Mouse (Mus musculus) erythroid progenitor cell, adult 5-6 weeks (primary cell): ENCODE data around the gene Josd2. TPM values are rescaled to one million over a fixed set of nuclear protein-coding genes. Genes with fewer than 3 reads are reported as not detected.

Experiments
- ATAC-seq: replicated peaks from 2 replicates; pipeline ENCODE4 v1.8.0; 2016; ENCODE audit warnings: moderate number of reproducible peaks, mild to moderate bottlenecking, moderate TSS enrichment, inconsistent platforms; ENCODE audit not compliant: poor library complexity, low FRiP score, severe bottlenecking
- total RNA-seq, 2 experiments: library from RNA; stranded (forward) in 1 of 2; stranded (reverse) in 1 of 2; fragments of 150-400 nt in 1 of 2; fragments of 186-747, 209-891 nt in 1 of 2; gene quantifications; 2 replicates each; pipeline versions ENCODE4 v1.2.3 to v1.2.4; 2015 to 2017; ENCODE audit warnings: low replicate concordance in 2 of 2

The Josd2 gene
- total RNA-seq, 2 experiments from 2014 or later = 122 to 183 TPM

DNA sequence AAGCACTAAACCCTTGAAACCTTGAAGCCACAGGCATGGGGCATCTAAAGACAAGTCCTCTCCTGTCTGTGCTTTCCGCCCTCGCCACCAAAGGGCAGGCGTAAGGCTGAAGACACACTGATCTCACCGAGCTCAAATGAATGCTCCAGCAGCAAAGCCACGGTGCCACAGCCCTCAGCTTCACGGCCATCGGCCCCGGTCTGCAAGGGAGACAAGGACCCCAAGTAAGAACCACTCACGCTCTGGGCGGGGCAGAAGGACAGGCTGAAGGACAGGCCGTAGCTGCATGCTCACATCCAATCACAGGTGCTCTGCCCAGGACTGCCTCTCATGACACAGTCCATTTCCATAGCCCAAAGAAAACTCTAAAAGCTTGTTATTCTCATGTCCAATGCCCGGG is 26.9 kb downstream of the Josd2 start:
- ATAC-seq = no peak

DNA sequence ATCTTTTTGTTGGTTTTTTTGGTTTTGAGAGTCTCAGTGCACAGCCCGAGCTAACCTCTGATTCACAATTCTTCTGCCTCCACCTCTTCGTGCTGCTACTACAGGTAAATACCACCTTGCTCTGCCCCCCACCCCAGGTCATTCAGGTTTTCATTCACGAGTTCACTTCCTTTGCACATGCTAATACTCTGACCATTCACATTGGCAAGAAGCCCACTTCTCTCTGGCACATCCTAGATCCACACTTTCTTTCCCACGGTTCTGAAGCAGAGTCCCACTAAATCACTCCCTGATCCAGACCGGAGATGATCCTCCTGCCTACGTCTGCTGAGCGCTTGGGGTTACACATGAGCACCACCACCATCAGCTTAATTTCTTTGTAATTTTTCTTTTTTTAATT is 27.3 kb downstream of the Josd2 start:
- ATAC-seq = no peak

DNA sequence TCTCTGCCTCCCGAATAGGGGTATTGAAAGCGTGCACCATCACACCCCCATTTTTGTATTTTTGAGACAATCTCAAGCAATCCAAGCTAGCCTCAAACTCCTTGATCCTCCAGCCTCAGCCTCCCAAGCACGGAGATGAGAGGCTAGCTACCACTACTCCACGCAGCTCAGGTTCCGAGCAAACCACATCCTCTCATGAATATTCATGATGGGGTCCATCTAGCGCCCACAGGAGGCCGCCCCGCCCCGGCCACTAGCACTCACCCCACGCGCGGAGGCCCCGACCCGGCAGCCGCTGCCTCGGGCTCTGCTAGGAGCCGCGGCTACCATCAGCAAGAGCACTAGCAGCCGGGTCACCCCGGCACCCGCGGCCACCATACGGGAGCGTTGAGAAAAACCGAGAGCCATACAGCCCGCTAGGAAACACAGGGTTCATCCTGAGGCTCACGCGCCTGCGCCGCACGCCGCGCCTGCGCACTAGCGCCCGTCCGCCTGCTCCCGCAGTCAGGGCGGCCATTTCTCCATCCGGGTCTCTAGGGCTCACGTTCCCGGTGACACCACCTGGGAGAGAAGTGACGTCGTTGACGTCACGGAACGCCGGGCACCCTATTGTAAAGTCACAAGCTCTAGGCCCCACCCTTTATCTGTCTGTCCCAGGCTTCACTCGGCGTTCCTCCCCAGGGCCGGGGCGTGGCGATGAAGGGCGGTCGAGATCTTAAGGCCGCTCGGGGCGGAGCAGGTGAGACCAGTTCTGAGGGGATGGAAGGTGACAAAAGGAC is 28.4 kb downstream of the Josd2 start, which contains the start of the genes Emc10 and Fam71e1:
TSS of gene Emc10 (minus strand) at position 538 of the 779 bp plus-strand sequence.
TSS of gene Fam71e1 (plus strand) at position 590 of the 779 bp plus-strand sequence.
- ATAC-seq = peak; percentile 88

DNA sequence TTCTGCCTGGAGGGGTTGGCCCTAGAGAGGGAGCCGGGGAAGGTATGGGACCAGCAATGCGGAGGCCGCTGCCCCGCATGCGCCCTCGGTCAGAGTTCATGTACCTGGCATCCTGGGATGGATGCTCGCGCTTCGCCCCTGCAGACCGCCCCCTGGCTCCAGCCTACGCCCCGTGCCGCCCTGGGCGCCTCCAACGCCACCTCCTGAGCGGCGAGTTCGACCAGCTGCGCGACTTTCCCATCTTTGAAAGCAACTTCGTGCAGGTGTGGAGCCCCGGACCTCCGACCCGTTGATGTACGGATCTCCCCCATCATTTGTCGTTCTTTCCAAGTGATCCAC is 29.0 kb downstream of the Josd2 start:
- peak; percentile 69 for ATAC-seq

DNA sequence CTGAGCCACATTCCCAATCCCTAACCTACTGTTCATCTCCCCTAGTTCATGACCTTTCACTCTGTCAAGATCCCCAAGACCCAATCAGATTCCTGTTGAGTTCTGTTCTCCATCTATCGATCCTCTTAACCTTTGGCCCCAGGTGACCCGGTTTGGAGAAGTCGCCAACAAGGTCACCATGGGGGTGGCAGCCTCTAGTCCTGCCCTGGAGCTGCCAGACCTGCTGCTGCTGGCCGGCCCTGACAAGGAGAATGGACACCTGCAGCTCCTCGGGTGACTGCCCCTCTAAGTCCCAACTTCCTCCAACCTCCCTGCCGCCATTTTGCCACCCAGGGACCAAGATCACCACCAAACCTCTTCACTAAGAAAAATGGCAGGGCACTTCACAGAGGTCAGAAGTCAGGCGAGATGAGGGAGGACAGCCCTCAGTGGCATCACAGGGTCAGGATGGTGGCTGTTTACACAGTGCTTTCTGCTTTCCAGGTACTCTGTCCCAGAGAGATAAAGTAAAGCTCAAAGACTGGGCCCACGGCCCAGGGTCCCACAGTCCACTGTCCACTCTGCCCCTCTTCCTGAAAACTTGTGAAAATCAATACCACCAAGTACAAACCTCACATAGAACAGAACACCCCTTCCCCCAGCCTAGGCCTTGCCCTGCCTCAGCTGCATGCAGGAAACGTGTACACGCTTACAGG is 29.7 kb downstream of the Josd2 start:
- ATAC-seq = no peak

DNA sequence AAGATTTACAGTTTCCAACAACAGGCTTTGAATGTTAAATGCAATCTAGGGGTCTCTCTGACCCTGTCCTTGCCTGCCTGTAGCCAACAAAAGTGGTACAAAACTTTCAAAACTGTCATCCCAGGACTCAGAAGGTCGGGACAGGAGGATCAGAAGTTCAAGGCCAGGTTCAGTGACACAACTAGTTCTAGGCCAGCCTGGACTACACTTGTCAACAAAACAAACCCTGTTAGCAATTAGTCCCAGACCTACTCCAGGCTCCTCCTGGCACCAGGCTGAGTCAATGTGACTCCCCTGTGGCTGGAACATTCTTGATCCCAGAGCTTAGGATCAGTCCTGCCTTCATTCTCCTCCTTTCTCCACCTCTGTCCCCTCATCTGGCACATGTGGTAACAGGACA is 31.1 kb downstream of the Josd2 start:
- no peak for ATAC-seq

DNA sequence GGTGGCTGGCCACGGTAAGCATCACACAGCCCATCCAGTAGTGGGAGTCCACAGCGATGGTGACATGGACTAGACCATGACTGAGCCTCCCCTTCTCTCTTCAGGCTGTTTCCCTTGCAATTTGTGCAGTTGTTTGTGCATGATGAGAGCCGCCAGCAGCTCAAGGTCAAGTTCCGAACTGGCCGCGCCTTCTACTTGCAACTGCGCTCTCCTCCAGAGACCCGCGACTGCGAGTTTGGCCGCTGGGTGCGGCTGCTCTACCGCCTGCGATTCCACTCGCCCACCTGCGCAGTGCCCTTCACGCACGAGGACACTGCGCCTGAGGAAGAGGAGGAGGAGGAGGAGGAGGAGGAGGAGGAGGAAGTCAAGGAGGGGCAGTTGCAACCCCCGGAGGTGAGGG is 32.3 kb downstream of the Josd2 start:
- ATAC-seq = no peak

DNA sequence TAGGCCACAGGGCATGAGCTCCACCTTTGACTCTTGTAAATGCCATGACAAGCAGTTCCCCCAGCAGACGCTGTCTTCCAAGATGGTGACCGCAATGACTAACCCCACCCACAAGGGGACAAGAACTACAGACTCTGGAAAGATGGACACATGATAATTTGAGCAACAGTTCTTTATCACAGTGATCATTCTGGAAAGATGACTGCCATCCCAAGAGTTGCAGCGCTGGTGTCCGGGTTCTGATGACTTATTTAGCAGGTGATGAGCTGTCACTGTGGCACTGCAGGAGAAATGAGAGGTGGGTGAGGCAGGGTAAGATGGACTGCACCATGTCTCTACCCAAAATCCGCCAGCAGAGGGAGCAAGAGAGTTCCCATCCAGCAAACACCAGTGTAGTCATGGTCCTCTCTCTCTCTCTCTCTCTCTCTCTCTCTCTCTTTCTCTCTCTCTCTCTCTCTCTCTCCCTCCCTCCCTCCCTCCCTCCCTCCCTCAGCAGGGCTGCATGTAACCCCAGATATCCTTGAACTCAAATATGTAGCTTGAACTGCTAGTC is 33.9 kb downstream of the Josd2 start:
- ATAC-seq = 0 out of 2 replicates have a peak, but pooled peaks have one; percentile 43

DNA sequence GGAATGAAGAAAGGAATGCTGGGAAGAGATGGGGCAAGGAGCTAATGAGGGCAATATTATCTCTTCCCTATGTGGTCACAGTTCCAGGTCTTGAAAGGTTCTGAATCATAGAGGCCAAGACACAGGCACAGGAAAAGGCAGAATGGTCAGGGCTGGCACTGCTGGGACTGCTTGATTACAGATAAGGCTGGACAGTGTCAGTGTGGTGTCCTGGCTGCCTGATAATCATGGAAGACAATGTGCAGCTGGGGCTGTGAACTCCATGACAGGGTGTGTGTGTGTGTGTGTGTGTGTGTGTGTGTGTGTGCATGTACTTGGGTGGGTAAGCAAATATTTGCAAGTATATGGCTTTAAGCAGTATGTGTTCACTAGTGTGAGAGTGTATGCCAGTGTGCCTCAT is 39.7 kb downstream of the Josd2 start:
- no peak for ATAC-seq

DNA sequence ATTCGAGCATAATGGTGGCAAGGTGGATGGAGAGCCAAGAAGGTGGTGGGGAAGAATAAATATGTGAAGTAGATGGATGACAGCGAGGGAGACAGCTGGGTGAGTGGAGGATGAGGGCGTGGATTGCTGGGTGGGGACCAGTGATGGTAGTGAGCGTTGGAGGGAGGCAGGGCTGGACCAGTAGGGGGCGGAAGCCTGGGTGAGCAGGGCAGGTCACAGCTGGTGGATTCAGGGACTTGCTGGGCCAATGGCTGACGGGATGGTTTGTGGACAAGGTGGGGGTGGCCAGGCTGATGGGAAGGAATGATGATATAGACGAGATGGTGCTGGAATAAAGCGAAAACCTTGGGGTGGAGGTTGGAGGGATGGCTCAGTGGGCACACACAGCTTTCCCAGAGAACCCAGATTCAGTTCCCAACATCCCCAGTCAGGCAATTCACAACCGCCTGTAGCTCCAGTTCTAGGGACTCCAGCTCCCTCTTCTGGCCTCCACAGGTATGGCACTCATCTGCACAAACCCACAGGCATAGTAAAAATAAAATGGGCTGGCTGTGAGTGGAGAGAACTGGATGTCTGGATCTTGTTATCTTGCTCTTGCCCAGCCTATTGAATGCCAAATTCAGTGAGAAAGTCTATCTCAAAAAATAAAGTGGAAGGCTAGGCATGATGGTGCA is 51.6 kb downstream of the Josd2 start:
- no peak for ATAC-seq

DNA sequence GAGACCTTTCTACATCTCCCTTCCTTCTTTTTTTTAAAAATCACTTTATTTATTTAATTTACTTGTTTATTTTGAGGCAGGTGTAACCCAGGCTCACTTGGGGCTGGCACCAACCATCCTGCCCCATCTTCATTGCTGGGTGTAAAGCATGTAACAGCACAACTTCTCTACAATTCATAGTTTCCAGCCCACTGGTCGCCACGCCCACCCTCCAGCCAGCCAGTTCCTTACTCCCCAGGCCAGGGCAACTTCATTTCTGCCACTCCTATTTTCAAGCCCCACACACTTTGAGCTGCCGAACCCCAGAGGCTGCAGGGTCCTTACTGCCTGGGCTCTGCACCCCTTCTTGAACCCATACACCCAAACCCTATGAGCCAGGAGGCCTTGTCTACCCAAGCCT is 53.2 kb downstream of the Josd2 start:
- no peak for ATAC-seq

Other genes with a start within 250 kb of the Josd2 start
- gene Klk1, start 242.6 kb upstream of the Josd2 start, total RNA-seq (2015; ENCODE audit: low replicate concordance) = not detected in 2 replicates
- gene Klk1, start 242.6 kb upstream of the Josd2 start, total RNA-seq (2017; ENCODE audit: low replicate concordance) = not detected in 2 replicates
- gene Gm36864, start 231.8 kb upstream of the Josd2 start, total RNA-seq (2015; ENCODE audit: low replicate concordance) = not detected in 2 replicates
- gene Gm36864, start 231.8 kb upstream of the Josd2 start, total RNA-seq (2017; ENCODE audit: low replicate concordance) = not detected in 2 replicates
- not detected in 2 replicates for gene 1700028J19Rik, start 221.3 kb upstream of the Josd2 start, total RNA-seq (2015; ENCODE audit: low replicate concordance)
- 0.90 and 2.2 TPM in 2 replicates for gene 1700028J19Rik, start 221.3 kb upstream of the Josd2 start, total RNA-seq (2017; ENCODE audit: low replicate concordance)
- 16.6 and 17.6 TPM in 2 replicates for gene 2410002F23Rik, start 221.3 kb upstream of the Josd2 start, total RNA-seq (2015; ENCODE audit: low replicate concordance)
- 9.2 and 11.4 TPM in 2 replicates for gene 2410002F23Rik, start 221.3 kb upstream of the Josd2 start, total RNA-seq (2017; ENCODE audit: low replicate concordance)
- not detected in 2 replicates for gene Acp4, start 210.6 kb upstream of the Josd2 start, total RNA-seq (2015; ENCODE audit: low replicate concordance)
- gene Acp4, start 210.6 kb upstream of the Josd2 start, total RNA-seq (2017; ENCODE audit: low replicate concordance) = not detected in 2 replicates
- not detected in 2 replicates for gene Gm15517, start 206.5 kb upstream of the Josd2 start, total RNA-seq (2015; ENCODE audit: low replicate concordance)
- not detected in 2 replicates for gene Gm15517, start 206.5 kb upstream of the Josd2 start, total RNA-seq (2017; ENCODE audit: low replicate concordance)
- 2.5 TPM in 1 of 2 replicates, not detected in the other for gene Clec11a, start 161.1 kb upstream of the Josd2 start, total RNA-seq (2015; ENCODE audit: low replicate concordance)
- gene Clec11a, start 161.1 kb upstream of the Josd2 start, total RNA-seq (2017; ENCODE audit: low replicate concordance) = not detected in 2 replicates
- gene Shank1, start 157.7 kb upstream of the Josd2 start, total RNA-seq (2015; ENCODE audit: low replicate concordance) = not detected in 2 replicates
- under 0.01 and 0.23 TPM in 2 replicates for gene Shank1, start 157.7 kb upstream of the Josd2 start, total RNA-seq (2017; ENCODE audit: low replicate concordance)
- gene Syt3, start 83.9 kb upstream of the Josd2 start, total RNA-seq (2015; ENCODE audit: low replicate concordance) = not detected in 2 replicates
- not detected in 2 replicates for gene Syt3, start 83.9 kb upstream of the Josd2 start, total RNA-seq (2017; ENCODE audit: low replicate concordance)
- gene 1700008O03Rik, start 82.2 kb upstream of the Josd2 start, total RNA-seq (2015; ENCODE audit: low replicate concordance) = not detected in 2 replicates
- gene 1700008O03Rik, start 82.2 kb upstream of the Josd2 start, total RNA-seq (2017; ENCODE audit: low replicate concordance) = not detected in 2 replicates
- not detected in 2 replicates for gene Lrrc4b, start 39.0 kb upstream of the Josd2 start, total RNA-seq (2015; ENCODE audit: low replicate concordance)
- gene Lrrc4b, start 39.0 kb upstream of the Josd2 start, total RNA-seq (2017; ENCODE audit: low replicate concordance) = not detected in 2 replicates
- gene Aspdh, start 2.6 kb upstream of the Josd2 start, total RNA-seq (2015; ENCODE audit: low replicate concordance) = not detected in 2 replicates
- gene Aspdh, start 2.6 kb upstream of the Josd2 start, total RNA-seq (2017; ENCODE audit: low replicate concordance) = 1.4 TPM in 1 of 2 replicates, not detected in the other
- gene Emc10, start 28.5 kb downstream of the Josd2 start, total RNA-seq (2015; ENCODE audit: low replicate concordance) = 81.7 and 90.1 TPM in 2 replicates
- gene Emc10, start 28.5 kb downstream of the Josd2 start, total RNA-seq (2017; ENCODE audit: low replicate concordance) = 43.7 and 56.1 TPM in 2 replicates
- not detected in 2 replicates for gene Fam71e1, start 28.6 kb downstream of the Josd2 start, total RNA-seq (2015; ENCODE audit: low replicate concordance)
- not detected in 2 replicates for gene Fam71e1, start 28.6 kb downstream of the Josd2 start, total RNA-seq (2017; ENCODE audit: low replicate concordance)
- 1.3 TPM in 1 of 2 replicates, not detected in the other for gene Mybpc2, start 56.7 kb downstream of the Josd2 start, total RNA-seq (2015; ENCODE audit: low replicate concordance)
- gene Mybpc2, start 56.7 kb downstream of the Josd2 start, total RNA-seq (2017; ENCODE audit: low replicate concordance) = not detected in 2 replicates
- gene Spib, start 64.1 kb downstream of the Josd2 start, total RNA-seq (2015; ENCODE audit: low replicate concordance) = 24.3 and 27.0 TPM in 2 replicates
- 15.3 and 17.3 TPM in 2 replicates for gene Spib, start 64.1 kb downstream of the Josd2 start, total RNA-seq (2017; ENCODE audit: low replicate concordance)
- 62.9 and 75.7 TPM in 2 replicates for gene Pold1, start 80.9 kb downstream of the Josd2 start, total RNA-seq (2015; ENCODE audit: low replicate concordance)
- gene Pold1, start 80.9 kb downstream of the Josd2 start, total RNA-seq (2017; ENCODE audit: low replicate concordance) = 39.6 and 53.8 TPM in 2 replicates
- gene Nr1h2, start 86.0 kb downstream of the Josd2 start, total RNA-seq (2015; ENCODE audit: low replicate concordance) = 57.3 and 105 TPM in 2 replicates
- 59.3 and 81.4 TPM in 2 replicates for gene Nr1h2, start 86.0 kb downstream of the Josd2 start, total RNA-seq (2017; ENCODE audit: low replicate concordance)
- gene Napsa, start 104.4 kb downstream of the Josd2 start, total RNA-seq (2015; ENCODE audit: low replicate concordance) = 55.5 and 84.3 TPM in 2 replicates
- gene Napsa, start 104.4 kb downstream of the Josd2 start, total RNA-seq (2017; ENCODE audit: low replicate concordance) = 12.2 and 12.7 TPM in 2 replicates
- not detected in 2 replicates for gene Kcnc3, start 122.7 kb downstream of the Josd2 start, total RNA-seq (2015; ENCODE audit: low replicate concordance)
- not detected in 2 replicates for gene Kcnc3, start 122.7 kb downstream of the Josd2 start, total RNA-seq (2017; ENCODE audit: low replicate concordance)
- not detected in 2 replicates for gene Myh14, start 202.9 kb downstream of the Josd2 start, total RNA-seq (2015; ENCODE audit: low replicate concordance)
- gene Myh14, start 202.9 kb downstream of the Josd2 start, total RNA-seq (2017; ENCODE audit: low replicate concordance) = 0.08 TPM in 1 of 2 replicates, not detected in the other
- not detected in 2 replicates for gene Izumo2, start 240.8 kb downstream of the Josd2 start, total RNA-seq (2015; ENCODE audit: low replicate concordance)
- not detected in 2 replicates for gene Izumo2, start 240.8 kb downstream of the Josd2 start, total RNA-seq (2017; ENCODE audit: low replicate concordance)